Mouse (Mus musculus): ENCODE measurements around the gene Mmachc. TPM values are rescaled to one million over a fixed set of nuclear protein-coding genes. Genes with fewer than 3 reads are reported as not detected.
A peak's percentile ranks its signal among the peaks of the same experiment; 100 is the strongest.

The Mmachc gene
- polyA plus RNA-seq, 1 experiment from 2014 or later, result 22.6 TPM

- Histone ChIP-seq H3K27ac (ENCODE audit: low read depth, low read length) (no peak overlapping the region), H3K9me3 (ENCODE audit: control insufficient read depth, low read length) (no peaks in the 10 kb centered on the region), H3K9ac (ENCODE audit: low read depth, low read length) (no peak overlapping the region), H3K4me3 (ENCODE audit: low read length) (no peak overlapping the region), H3K4me1 (ENCODE audit: control insufficient read depth, insufficient read depth, low read depth, low read length) (peaks cover 3% of the 10 kb centered on the region; the same call in 1 of the 2 replicates), H3K4me2 (ENCODE audit: low read length) (no peak overlapping the region), H3K27me3 (replicated peaks; ENCODE audit: control insufficient read depth, insufficient read depth, low read length) (no peaks in the 10 kb centered on the region), H3K36me3 (ENCODE audit: control insufficient read depth, insufficient read depth, low read length) (no peaks in the 10 kb centered on the region)
- ATAC-seq, result no peak
- 48% methylated on average over 7 of the region's 7 CpGs for WGBS
Measured at GRCm38 (mm10) chr4:116722230-116722629, 14.0 kb upstream of the Mmachc start.

GRCm38 (mm10) chr4:116721098-116721628, 13.0 kb upstream of the Mmachc start:
- no peaks in the 10 kb centered on the region for H3K36me3 ChIP-seq (ENCODE audit: control insufficient read depth, insufficient read depth, low read length)
- H3K9me3 ChIP-seq (ENCODE audit: control insufficient read depth, low read length), result no peaks in the 10 kb centered on the region
- no peaks in the 10 kb centered on the region for H3K27me3 ChIP-seq (replicated peaks; ENCODE audit: control insufficient read depth, insufficient read depth, low read length)
- H3K4me2 ChIP-seq (ENCODE audit: low read length), result peak overlapping the region; percentile 92
- H3K27ac ChIP-seq (ENCODE audit: low read depth, low read length), result peak overlapping the region; percentile 37
- WGBS, result under 1% methylated on average over 29 of the region's 29 CpGs
- H3K9ac ChIP-seq (ENCODE audit: low read depth, low read length), result peak overlapping the region; percentile 70
- ATAC-seq, result no peak
- peaks cover 3% of the 10 kb centered on the region; the same call in 1 of the 2 replicates for H3K4me1 ChIP-seq (ENCODE audit: control insufficient read depth, insufficient read depth, low read depth, low read length)
- H3K4me3 ChIP-seq (ENCODE audit: low read length), result peak overlapping the region; percentile 59

DNA sequence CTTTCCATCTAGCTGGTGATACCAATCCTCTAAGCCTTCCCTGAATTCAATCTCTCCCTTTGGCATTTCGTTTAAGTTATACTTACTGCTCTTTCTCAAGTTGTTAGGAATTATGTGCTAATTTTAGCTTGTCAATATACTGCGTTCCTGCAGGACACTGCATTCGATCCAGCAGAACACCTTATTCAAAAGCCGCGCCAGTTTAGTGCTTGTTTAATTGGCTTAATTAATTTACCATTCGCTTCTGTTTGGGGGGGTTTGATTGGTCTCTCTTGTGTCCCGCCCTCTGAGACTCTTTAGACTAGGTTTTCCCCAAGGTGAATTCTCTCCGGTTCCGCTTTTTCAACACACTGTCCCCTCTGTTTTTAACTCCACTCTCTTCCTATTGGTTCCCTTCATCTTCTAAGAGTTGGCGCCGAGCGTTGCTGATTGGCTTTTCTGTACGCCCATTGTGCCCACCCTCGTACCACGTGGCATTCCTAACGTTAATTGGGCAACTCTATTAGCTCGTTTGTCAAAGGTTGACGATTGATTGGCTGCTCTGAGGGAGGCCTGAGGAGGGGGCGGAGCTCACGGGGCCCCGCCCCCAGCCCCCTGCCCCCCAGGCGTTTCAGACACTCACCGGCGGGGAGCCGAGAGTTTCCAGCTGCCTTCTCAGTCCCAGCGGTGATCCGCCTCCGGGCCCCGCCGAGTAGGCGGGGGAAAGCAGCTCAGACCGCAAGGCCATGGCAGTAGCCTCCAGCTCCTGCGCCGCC, 12.3 kb upstream of the Mmachc start, which contains the start of gene Tesk2:
TSS of gene Tesk2 (plus strand) at position 606 of the 755 bp plus-strand sequence.
- peak; percentile 99 for ATAC-seq
- peaks cover 3% of the 10 kb centered on the region; the same call in 1 of the 2 replicates for H3K4me1 ChIP-seq (ENCODE audit: control insufficient read depth, insufficient read depth, low read depth, low read length)
- no peaks in the 10 kb centered on the region for H3K9me3 ChIP-seq (ENCODE audit: control insufficient read depth, low read length)
- H3K36me3 ChIP-seq (ENCODE audit: control insufficient read depth, insufficient read depth, low read length), result no peaks in the 10 kb centered on the region
- under 1% methylated on average over 32 of the region's 34 CpGs for WGBS
- H3K4me3 ChIP-seq (ENCODE audit: low read length), result peak within 1 kb of the TSS; percentile 59
- H3K27ac ChIP-seq (ENCODE audit: low read depth, low read length), result peak within 1 kb of the TSS; percentile 37
- peak within 1 kb of the TSS; percentile 70 for H3K9ac ChIP-seq (ENCODE audit: low read depth, low read length)
- no peaks in the 10 kb centered on the region for H3K27me3 ChIP-seq (replicated peaks; ENCODE audit: control insufficient read depth, insufficient read depth, low read length)
- peak within 1 kb of the TSS; percentile 92 for H3K4me2 ChIP-seq (ENCODE audit: low read length)

- WGBS, result 13% methylated on average over 3 of the region's 3 CpGs
- Histone ChIP-seq H3K36me3 (ENCODE audit: control insufficient read depth, insufficient read depth, low read length) (no peaks in the 10 kb centered on the region; the same call in 1 of the 2 replicates), H3K27me3 (replicated peaks; ENCODE audit: control insufficient read depth, insufficient read depth, low read length) (no peaks in the 10 kb centered on the region)
Measured at GRCm38 (mm10) chr4:116719396-116719795, 11.2 kb upstream of the Mmachc start.

DNA sequence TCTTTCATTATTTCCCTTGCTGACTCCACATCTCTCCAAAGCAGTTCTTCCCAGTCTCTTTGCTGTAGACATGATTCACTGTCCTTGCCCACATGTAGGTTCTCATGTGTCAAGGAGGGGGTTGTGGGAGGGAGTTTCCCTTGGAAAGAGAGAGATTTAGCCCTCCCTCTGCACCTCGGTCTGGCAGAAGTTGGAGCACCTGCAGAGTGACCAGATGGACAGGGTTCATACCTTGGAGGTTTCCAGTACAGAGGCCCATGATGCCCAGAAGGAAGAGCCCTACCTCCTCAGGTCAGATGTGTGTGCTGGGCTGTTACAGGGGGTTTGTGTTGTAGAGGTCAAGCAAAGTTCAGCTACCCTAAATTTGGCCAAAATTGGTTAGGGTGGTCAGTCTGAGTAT, 4.3 kb upstream of the Mmachc start:
- Histone ChIP-seq H3K4me2 (ENCODE audit: low read length) (no peak overlapping the region), H3K4me3 (ENCODE audit: low read length) (no peak overlapping the region), H3K27ac (ENCODE audit: low read depth, low read length) (no peak overlapping the region), H3K27me3 (replicated peaks; ENCODE audit: control insufficient read depth, insufficient read depth, low read length) (no peaks in the 10 kb centered on the region), H3K9me3 (ENCODE audit: control insufficient read depth, low read length) (no peaks in the 10 kb centered on the region), H3K36me3 (ENCODE audit: control insufficient read depth, insufficient read depth, low read length) (no peaks in the 10 kb centered on the region; the same call in 1 of the 2 replicates), H3K4me1 (ENCODE audit: control insufficient read depth, insufficient read depth, low read depth, low read length) (peaks cover 10% of the 10 kb centered on the region), H3K9ac (ENCODE audit: low read depth, low read length) (no peak overlapping the region)
- 94% methylated on average over 1 of the region's 1 CpGs for WGBS
- ATAC-seq, result no peak

More at GRCm38 (mm10) chr4:116719396-116719795, 11.2 kb upstream of the Mmachc start:
- Histone ChIP-seq H3K4me3 (ENCODE audit: low read length) (no peak overlapping the region), H3K4me1 (ENCODE audit: control insufficient read depth, insufficient read depth, low read depth, low read length) (peaks cover 3% of the 10 kb centered on the region; the same call in 1 of the 2 replicates), H3K9me3 (ENCODE audit: control insufficient read depth, low read length) (no peaks in the 10 kb centered on the region), H3K27ac (ENCODE audit: low read depth, low read length) (no peak overlapping the region), H3K4me2 (ENCODE audit: low read length) (no peak overlapping the region), H3K9ac (ENCODE audit: low read depth, low read length) (no peak overlapping the region)
- ATAC-seq, result peak; percentile 38; the same call in 1 of the 2 replicates

DNA sequence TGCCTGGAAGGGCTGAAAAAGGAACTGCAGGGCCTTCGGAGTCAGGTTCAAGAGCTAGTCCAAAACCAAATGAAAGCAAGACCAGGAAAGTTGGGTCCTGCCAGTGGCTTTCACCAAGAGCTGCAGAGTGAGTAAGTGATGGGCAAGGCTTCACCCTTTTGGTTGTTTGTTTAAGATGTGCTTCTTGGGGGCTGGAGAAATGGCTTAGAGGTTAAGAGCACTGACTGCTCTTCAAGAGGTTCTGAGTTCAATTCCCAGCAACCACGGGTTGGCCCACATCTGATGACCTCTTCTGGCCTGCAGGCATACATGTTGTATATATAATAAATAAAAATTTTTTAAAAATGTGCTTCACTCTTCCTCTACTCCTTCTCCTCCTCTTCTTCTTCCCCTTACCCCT, 1.9 kb upstream of the Mmachc start:
- WGBS, result 98% methylated on average over 2 of the region's 2 CpGs
- Histone ChIP-seq H3K4me1 (ENCODE audit: control insufficient read depth, insufficient read depth, low read depth, low read length) (peaks cover 12% of the 10 kb centered on the region), H3K4me3 (ENCODE audit: low read length) (no peak overlapping the region), H3K9ac (ENCODE audit: low read depth, low read length) (no peak overlapping the region), H3K9me3 (ENCODE audit: control insufficient read depth, low read length) (no peaks in the 10 kb centered on the region), H3K27me3 (replicated peaks; ENCODE audit: control insufficient read depth, insufficient read depth, low read length) (no peaks in the 10 kb centered on the region), H3K27ac (ENCODE audit: low read depth, low read length) (no peak overlapping the region), H3K36me3 (ENCODE audit: control insufficient read depth, insufficient read depth, low read length) (no peaks in the 10 kb centered on the region; the same call in 1 of the 2 replicates), H3K4me2 (ENCODE audit: low read length) (no peak overlapping the region)
- ATAC-seq, result no peak

DNA sequence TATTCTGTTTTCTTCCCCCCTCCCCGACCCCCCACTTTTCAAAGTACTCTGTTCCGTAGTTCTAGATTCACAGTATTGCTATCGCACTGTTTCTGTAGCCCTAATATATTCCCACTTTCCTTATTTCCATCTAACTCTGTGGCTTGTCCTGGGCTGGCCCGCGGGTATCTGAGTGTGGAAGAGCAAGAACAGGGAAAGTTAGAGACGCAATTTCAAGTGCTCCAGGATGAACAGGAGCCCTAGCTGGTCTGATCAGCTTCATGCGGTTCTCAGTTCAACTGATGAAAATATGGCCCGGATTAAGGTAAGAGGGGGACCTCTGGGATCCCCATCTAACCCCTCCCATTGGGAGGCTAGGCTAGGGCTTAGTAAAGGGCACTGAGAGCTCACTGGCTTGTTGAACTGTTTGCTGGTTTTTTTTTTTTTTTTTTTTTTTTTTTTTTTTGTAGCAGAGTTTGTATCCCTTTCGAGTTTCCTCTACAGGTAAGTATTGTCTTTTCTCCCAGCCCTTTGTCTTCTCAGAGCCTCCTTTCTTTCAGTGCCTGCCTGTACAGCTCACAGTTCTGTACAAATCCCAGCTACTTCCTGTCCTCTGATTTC, 685 bp upstream of the Mmachc start:
- Histone ChIP-seq H3K9me3 (ENCODE audit: control insufficient read depth, low read length) (no peaks in the 10 kb centered on the region), H3K27me3 (replicated peaks; ENCODE audit: control insufficient read depth, insufficient read depth, low read length) (no peaks in the 10 kb centered on the region), H3K4me3 (ENCODE audit: low read length) (peak overlapping the region; percentile 58), H3K9ac (ENCODE audit: low read depth, low read length) (peak overlapping the region; percentile 62), H3K4me1 (ENCODE audit: control insufficient read depth, insufficient read depth, low read depth, low read length) (peaks cover 12% of the 10 kb centered on the region), H3K4me2 (ENCODE audit: low read length) (peak overlapping the region; percentile 89), H3K27ac (ENCODE audit: low read depth, low read length) (no peak overlapping the region), H3K36me3 (ENCODE audit: control insufficient read depth, insufficient read depth, low read length) (no peaks in the 10 kb centered on the region)
- ATAC-seq, result no peak; the same call in 1 of the 2 replicates
- WGBS, result 5% methylated on average over 9 of the region's 9 CpGs

- H3K4me3 ChIP-seq (ENCODE audit: low read length), result peak overlapping the region; percentile 58
- no peaks in the 10 kb centered on the region for H3K9me3 ChIP-seq (ENCODE audit: control insufficient read depth, low read length)
- H3K27me3 ChIP-seq (replicated peaks; ENCODE audit: control insufficient read depth, insufficient read depth, low read length), result no peaks in the 10 kb centered on the region
- no peak for ATAC-seq
- peak overlapping the region; percentile 60 for H3K4me2 ChIP-seq (ENCODE audit: low read length)
- H3K36me3 ChIP-seq (ENCODE audit: control insufficient read depth, insufficient read depth, low read length), result no peaks in the 10 kb centered on the region
- H3K9ac ChIP-seq (ENCODE audit: low read depth, low read length), result peak overlapping the region; percentile 70
- 0 out of 2 replicates have a peak overlapping the region, but pooled peaks have one; percentile 61 for H3K27ac ChIP-seq (ENCODE audit: low read depth, low read length)
- H3K4me1 ChIP-seq (ENCODE audit: control insufficient read depth, insufficient read depth, low read depth, low read length), result peaks cover 12% of the 10 kb centered on the region
- 16% methylated on average over 9 of the region's 9 CpGs for WGBS
Measured at GRCm38 (mm10) chr4:116707666-116708065, 540 bp downstream of the Mmachc start.

DNA sequence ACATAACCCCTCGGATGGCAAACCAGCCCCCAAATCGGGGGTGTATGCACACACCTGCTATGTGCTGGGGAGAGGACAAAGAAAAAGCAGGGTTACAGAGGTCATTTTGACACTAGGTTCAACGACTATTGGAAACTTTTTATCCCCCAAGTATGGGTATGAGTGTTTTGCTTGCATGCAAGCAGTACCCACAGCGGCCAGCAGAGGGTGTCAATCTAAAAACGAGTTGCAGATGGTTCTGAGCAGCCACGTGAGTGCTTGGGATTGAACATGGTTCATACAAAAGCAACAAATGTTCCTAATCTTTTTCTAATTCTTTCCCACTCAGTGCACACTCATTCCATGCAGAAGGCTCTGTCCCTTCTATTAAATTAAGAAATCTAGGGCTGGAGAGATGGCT, 4.4 kb downstream of the Mmachc start:
- Histone ChIP-seq H3K36me3 (ENCODE audit: control insufficient read depth, insufficient read depth, low read length) (peaks cover 2% of the 10 kb centered on the region; the same call in 1 of the 2 replicates), H3K27me3 (replicated peaks; ENCODE audit: control insufficient read depth, insufficient read depth, low read length) (no peaks in the 10 kb centered on the region), H3K27ac (ENCODE audit: low read depth, low read length) (no peak overlapping the region), H3K4me2 (ENCODE audit: low read length) (no peak overlapping the region), H3K9ac (ENCODE audit: low read depth, low read length) (no peak overlapping the region), H3K9me3 (ENCODE audit: control insufficient read depth, low read length) (no peaks in the 10 kb centered on the region), H3K4me3 (ENCODE audit: low read length) (no peak overlapping the region), H3K4me1 (ENCODE audit: control insufficient read depth, insufficient read depth, low read depth, low read length) (peaks cover 5% of the 10 kb centered on the region)
- 44% methylated on average over 6 of the region's 6 CpGs for WGBS
- ATAC-seq, result no peak
